Mouse (Mus musculus): ENCODE measurements at regions not wholly inside any gene's neighbourhood (a gene's known extent, or its start where the extent isn't known, plus 50 kb on each side); places are given as distances from the start of the nearest gene placed in this dataset.

- DNase-seq (ENCODE audit: low read depth, low spot score) = no peak
These were observed 390.5 kb downstream of the Ccdc171 start for GRCm38 (mm10) chr4:83915871-83916270.

- no peak for DNase-seq (ENCODE audit: low read depth, low spot score)
These were observed 391.7 kb downstream of the Ccdc171 start for GRCm38 (mm10) chr4:83917009-83917408.

- DNase-seq (ENCODE audit: low read depth, low spot score) = no peak
These were observed 392.7 kb downstream of the Ccdc171 start for GRCm38 (mm10) chr4:83918093-83918492.

GRCm38 (mm10) chr4:83919041-83919440, 393.7 kb downstream of the Ccdc171 start:
- no peak for DNase-seq (ENCODE audit: low read depth, low spot score)

- DNase-seq (ENCODE audit: low read depth, low spot score) = no peak
These were observed 399.9 kb downstream of the Ccdc171 start for GRCm38 (mm10) chr4:83925118-83925842.

GRCm38 (mm10) chr4:83926195-83926731, 400.9 kb downstream of the Ccdc171 start:
- DNase-seq (ENCODE audit: low read depth, low spot score) = no peak

GRCm38 (mm10) chr4:83931897-83932654, 406.7 kb downstream of the Ccdc171 start:
- DNase-seq (ENCODE audit: low read depth, low spot score) = no peak

- no peak for DNase-seq (ENCODE audit: low read depth, low spot score)
These were observed 416.3 kb downstream of the Ccdc171 start for GRCm38 (mm10) chr4:83941693-83942092.

GRCm38 (mm10) chr4:83949612-83950011, 424.3 kb downstream of the Ccdc171 start:
- no peak for DNase-seq (ENCODE audit: low read depth, low spot score)

- DNase-seq (ENCODE audit: low read depth, low spot score) = no peak
These were observed 425.6 kb downstream of the Ccdc171 start for GRCm38 (mm10) chr4:83950809-83951409.

- DNase-seq (ENCODE audit: low read depth, low spot score) = no peak
These were observed 431.0 kb downstream of the Ccdc171 start for GRCm38 (mm10) chr4:83956252-83956904.

- DNase-seq (ENCODE audit: low read depth, low spot score) = no peak
These were observed 431.9 kb downstream of the Ccdc171 start for GRCm38 (mm10) chr4:83957217-83957692.

- no peak for DNase-seq (ENCODE audit: low read depth, low spot score)
These were observed 441.6 kb downstream of the Ccdc171 start for GRCm38 (mm10) chr4:83966898-83967297.

- no peak for DNase-seq (ENCODE audit: low read depth, low spot score)
These were observed 447.8 kb downstream of the Ccdc171 start for GRCm38 (mm10) chr4:83973162-83973561.

GRCm38 (mm10) chr4:83974214-83975012, 449.1 kb downstream of the Ccdc171 start:
- DNase-seq (ENCODE audit: low read depth, low spot score) = no peak

- no peak for DNase-seq (ENCODE audit: low read depth, low spot score)
These were observed 450.2 kb downstream of the Ccdc171 start for GRCm38 (mm10) chr4:83975569-83975968.

GRCm38 (mm10) chr4:83976067-83976466, 450.7 kb downstream of the Ccdc171 start:
- peak; percentile 38 for DNase-seq (ENCODE audit: low read depth, low spot score)

- DNase-seq (ENCODE audit: low read depth, low spot score) = no peak
These were observed 453.7 kb downstream of the Ccdc171 start for GRCm38 (mm10) chr4:83979088-83979487.

GRCm38 (mm10) chr4:83984671-83985391, 459.5 kb downstream of the Ccdc171 start:
- no peak for DNase-seq (ENCODE audit: low read depth, low spot score)

GRCm38 (mm10) chr4:83985451-83985850, 460.1 kb downstream of the Ccdc171 start:
- no peak for DNase-seq (ENCODE audit: low read depth, low spot score)

Measured in embryo, embryonic 11.5 days (tissue).